Mouse (Mus musculus) intestine, embryonic 14.5 days (tissue): ENCODE measurements around the gene Slc7a7. TPM values are rescaled to one million over a fixed set of nuclear protein-coding genes. Genes with fewer than 3 reads are reported as not detected.

Experiments used
- ATAC-seq: fragments of 200-750 bp; cut with Nextera tagmentation; replicated peaks from 2 replicates; pipeline ENCODE4 v1.8.0; 2017; ENCODE audit warnings: low read depth, moderate number of reproducible peaks, moderate TSS enrichment, moderate library complexity; ENCODE audit not compliant: low FRiP score, low TSS enrichment
- DNase-seq: peaks from one replicate; pipeline ENCODE4 v3.0.0-alpha.2; 2018; ENCODE audit warnings: low spot score
- H3K27ac ChIP-seq: fragments of 300-500 bp; sonication (generic); 2 replicates; pipeline ENCODE4 v1.5.1; 2014; ENCODE audit warnings: low read depth, mild to moderate bottlenecking, control low read depth
- H3K27me3 ChIP-seq: fragments of 300-500 bp; sonication (generic); replicated peaks from 2 replicates; pipeline ENCODE4 v1.6.1; 2014; ENCODE audit warnings: low read length, control low read depth; ENCODE audit not compliant: control insufficient read depth, insufficient read depth
- H3K36me3 ChIP-seq: fragments of 300-500 bp; sonication (generic); 2 replicates; pipeline ENCODE4 v1.6.1; 2014; ENCODE audit warnings: low read length, control low read depth; ENCODE audit not compliant: control insufficient read depth, insufficient read depth
- H3K4me1 ChIP-seq: fragments of 300-500 bp; sonication (generic); replicated peaks from 2 replicates; pipeline ENCODE4 v1.6.1; 2014; ENCODE audit warnings: low read length, control low read depth, mixed read lengths; ENCODE audit not compliant: control insufficient read depth, insufficient read depth
- H3K4me2 ChIP-seq: fragments of 300-500 bp; sonication (generic); 2 replicates; pipeline ENCODE4 v1.6.1; 2014; ENCODE audit warnings: low read length
- H3K4me3 ChIP-seq: fragments of 300-500 bp; sonication (generic); 2 replicates; pipeline ENCODE4 v1.5.1; 2014; ENCODE audit warnings: low read depth, low read length, control low read depth, mixed read lengths
- H3K9ac ChIP-seq: fragments of 300-500 bp; sonication (generic); 2 replicates; pipeline ENCODE4 v1.6.1; 2014; ENCODE audit warnings: mild to moderate bottlenecking, low read length
- H3K9me3 ChIP-seq: fragments of 300-500 bp; sonication (generic); 2 replicates; pipeline ENCODE4 v1.6.1; 2016; ENCODE audit warnings: low read length, control low read depth; ENCODE audit not compliant: control insufficient read depth
- WGBS: fragments of 180-500 bp; shearing (Covaris S2); extraction: QIAGEN DNeasy Blood & Tissue Kit; methylation state at CpG from one replicate; pipeline ENCODE4 v1.1.7; 2014; 5-methylcytosine and 5-hydroxymethylcytosine counted together
- polyA plus RNA-seq: library from polyadenylated mRNA; unstranded; fragments of >200 nt; fragmentation: Nextera tagmentation; extraction: Ambion mirVana; gene quantifications from 2 replicates; pipeline ENCODE4 v1.2.1, GENCODE M21; 2014

Slc7a7 gene
- polyA plus RNA-seq, 1 experiment from 2014 or later = 21.5 TPM

- Histone ChIP-seq H3K27me3 (no peaks in the 10 kb centered on the region), H3K9me3 (no peaks in the 10 kb centered on the region), H3K27ac (no peak overlapping the region), H3K4me2 (no peak overlapping the region), H3K4me1 (peaks cover 5% of the 10 kb centered on the region; the same call in 1 of the 2 replicates), H3K36me3 (no peaks in the 10 kb centered on the region), H3K4me3 (no peak overlapping the region), H3K9ac (no peak overlapping the region)
- no peak for ATAC-seq
- DNase-seq = no peak
Observed at GRCm38 (mm10) chr14:54394309-54394708, 23.3 kb downstream of the Slc7a7 start.

- Histone ChIP-seq H3K27me3 (no peaks in the 10 kb centered on the region), H3K4me3 (no peak overlapping the region), H3K27ac (no peak overlapping the region), H3K9me3 (no peaks in the 10 kb centered on the region), H3K9ac (no peak overlapping the region), H3K4me2 (no peak overlapping the region), H3K36me3 (no peaks in the 10 kb centered on the region), H3K4me1 (peaks cover under 1% of the 10 kb centered on the region; the same call in 1 of the 2 replicates)
- 74% methylated on average over 3 of the region's 3 CpGs for WGBS
- no peak for ATAC-seq
- DNase-seq = no peak
Observed at GRCm38 (mm10) chr14:54393794-54394193, 23.8 kb downstream of the Slc7a7 start.

- Histone ChIP-seq H3K4me1 (no peaks in the 10 kb centered on the region), H3K27me3 (no peaks in the 10 kb centered on the region), H3K36me3 (no peaks in the 10 kb centered on the region), H3K9me3 (no peaks in the 10 kb centered on the region), H3K9ac (no peak overlapping the region), H3K4me2 (no peak overlapping the region), H3K27ac (no peak overlapping the region), H3K4me3 (no peak overlapping the region)
- 41% methylated on average over 6 of the region's 6 CpGs for WGBS
- no peak for ATAC-seq
- no peak for DNase-seq
Observed at GRCm38 (mm10) chr14:54390843-54391242, 26.7 kb downstream of the Slc7a7 start.

- ATAC-seq (no peak), DNase-seq (no peak)
- H3K36me3 ChIP-seq = no peaks in the 10 kb centered on the region
- H3K9me3 ChIP-seq = no peaks in the 10 kb centered on the region
- 68% methylated on average over 6 of the region's 6 CpGs for WGBS
- H3K9ac ChIP-seq = no peak overlapping the region
- no peak overlapping the region for H3K27ac ChIP-seq
- no peak overlapping the region for H3K4me2 ChIP-seq
- no peak overlapping the region for H3K4me3 ChIP-seq
- peaks cover 8% of the 10 kb centered on the region for H3K4me1 ChIP-seq
- no peaks in the 10 kb centered on the region for H3K27me3 ChIP-seq
Observed at GRCm38 (mm10) chr14:54387546-54387945, 30.0 kb downstream of the Slc7a7 start.

GRCm38 (mm10) chr14:54385968-54386618 lies 31.5 kb downstream of the Slc7a7 start:
- ATAC-seq (no peak), DNase-seq (no peak)
- no peaks in the 10 kb centered on the region for H3K27me3 ChIP-seq
- no peaks in the 10 kb centered on the region for H3K36me3 ChIP-seq
- no peak overlapping the region for H3K9ac ChIP-seq
- H3K4me3 ChIP-seq = no peak overlapping the region
- H3K4me2 ChIP-seq = no peak overlapping the region
- H3K4me1 ChIP-seq = peaks cover 8% of the 10 kb centered on the region
- WGBS = 77% methylated on average over 7 of the region's 7 CpGs
- H3K27ac ChIP-seq = no peak overlapping the region
- no peaks in the 10 kb centered on the region for H3K9me3 ChIP-seq

GRCm38 (mm10) chr14:54384396-54384795 lies 33.2 kb downstream of the Slc7a7 start:
- no peak overlapping the region for H3K4me3 ChIP-seq
- H3K9me3 ChIP-seq = no peaks in the 10 kb centered on the region
- ATAC-seq = no peak
- no peak overlapping the region for H3K27ac ChIP-seq
- H3K9ac ChIP-seq = no peak overlapping the region
- H3K4me2 ChIP-seq = no peak overlapping the region
- no peaks in the 10 kb centered on the region for H3K27me3 ChIP-seq
- H3K4me1 ChIP-seq = peaks cover 14% of the 10 kb centered on the region
- DNase-seq = no peak
- no peaks in the 10 kb centered on the region for H3K36me3 ChIP-seq
- 88% methylated on average over 8 of the region's 8 CpGs for WGBS

- H3K9ac ChIP-seq = no peak overlapping the region
- no peaks in the 10 kb centered on the region for H3K27me3 ChIP-seq
- H3K4me2 ChIP-seq = no peak overlapping the region
- DNase-seq (no peak), ATAC-seq (peak; percentile 57; the same call in 1 of the 2 replicates)
- H3K36me3 ChIP-seq = no peaks in the 10 kb centered on the region
- no peaks in the 10 kb centered on the region for H3K9me3 ChIP-seq
- 58% methylated on average over 4 of the region's 4 CpGs for WGBS
- peaks cover 14% of the 10 kb centered on the region for H3K4me1 ChIP-seq
- H3K27ac ChIP-seq = no peak overlapping the region; the same call in 1 of the 2 replicates
- no peak overlapping the region for H3K4me3 ChIP-seq
Observed at GRCm38 (mm10) chr14:54383355-54383771, 34.2 kb downstream of the Slc7a7 start.

GRCm38 (mm10) chr14:54382641-54383040 lies 34.9 kb downstream of the Slc7a7 start:
- Histone ChIP-seq H3K4me3 (no peak overlapping the region), H3K36me3 (no peaks in the 10 kb centered on the region), H3K9ac (no peak overlapping the region), H3K27ac (no peak overlapping the region; the same call in 1 of the 2 replicates), H3K4me2 (no peak overlapping the region), H3K9me3 (no peaks in the 10 kb centered on the region), H3K27me3 (no peaks in the 10 kb centered on the region), H3K4me1 (peaks cover 14% of the 10 kb centered on the region)
- no peak for ATAC-seq
- DNase-seq = no peak
- 78% methylated on average over 9 of the region's 9 CpGs for WGBS

GRCm38 (mm10) chr14:54381816-54382215 lies 35.8 kb downstream of the Slc7a7 start:
- Histone ChIP-seq H3K4me2 (no peak overlapping the region), H3K27ac (no peak overlapping the region; the same call in 1 of the 2 replicates), H3K4me3 (no peak overlapping the region), H3K27me3 (no peaks in the 10 kb centered on the region), H3K9me3 (no peaks in the 10 kb centered on the region), H3K36me3 (no peaks in the 10 kb centered on the region), H3K9ac (no peak overlapping the region), H3K4me1 (peaks cover 14% of the 10 kb centered on the region)
- 67% methylated on average over 10 of the region's 10 CpGs for WGBS
- ATAC-seq = 0 out of 2 replicates have a peak, but pooled peaks have one; percentile 25
- no peak for DNase-seq
